Mouse (Mus musculus) myocyte (in vitro differentiated cells): ENCODE measurements at regions not wholly inside any gene's neighbourhood (a gene's known extent, or its start where the extent isn't known, plus 50 kb on each side); places are given as distances from the start of the nearest gene placed in this dataset.

Experiments
- E2F4 ChIP-seq: IDR thresholded peaks from one replicate; pipeline ENCODE4 v1.6.1; 2011; ENCODE audit warnings: mild to moderate bottlenecking, control low read depth, moderate library complexity; ENCODE audit not compliant: insufficient read depth
- MAX ChIP-seq: IDR thresholded peaks from one replicate; pipeline ENCODE4 v1.6.1; 2011; ENCODE audit warnings: low read depth, mild to moderate bottlenecking, control low read depth
- MYOD1 ChIP-seq, 3 experiments: IDR thresholded peaks; one replicate each; pipeline ENCODE4 v1.6.1; 2011; ENCODE audit warnings: control low read depth in 2 of 3, low read depth in 2 of 3, mild to moderate bottlenecking in 2 of 3, moderate library complexity in 1 of 3; ENCODE audit not compliant: insufficient read length in 2 of 3, control insufficient read depth in 1 of 3
- POLR2A ChIP-seq: IDR thresholded peaks from one replicate; pipeline ENCODE4 v1.6.1; 2011; ENCODE audit warnings: low read depth, mild to moderate bottlenecking, control low read depth, moderate library complexity; ENCODE audit not compliant: insufficient read length
- POLR2AphosphoS2 ChIP-seq: IDR thresholded peaks from one replicate; pipeline ENCODE4 v1.6.1; 2011; ENCODE audit warnings: low read depth, control low read depth; ENCODE audit not compliant: insufficient read length
- SRF ChIP-seq: IDR thresholded peaks from one replicate; pipeline ENCODE4 v1.6.1; 2011; ENCODE audit warnings: low read depth; ENCODE audit not compliant: control insufficient read depth, insufficient read length
- TCF12 ChIP-seq: IDR thresholded peaks from one replicate; pipeline ENCODE4 v1.6.1; 2011; ENCODE audit warnings: mild to moderate bottlenecking, control low read depth; ENCODE audit not compliant: poor library complexity, insufficient read depth, severe bottlenecking
- USF1 ChIP-seq: IDR thresholded peaks from one replicate; pipeline ENCODE4 v1.6.1; 2011; ENCODE audit warnings: low read depth, mild to moderate bottlenecking, control low read depth, moderate library complexity

- TF ChIP-seq POLR2A (no peak), MAX (no peak), MYOD1 (IDR thresholded peaks at IDR 0.05; ENCODE audit: control insufficient read depth in 1 of 3, insufficient read length in 2 of 3, low read depth in 2 of 3) (no peak), TCF12 (no peak), USF1 (no peak), POLR2AphosphoS2 (no peak), SRF (no peak), E2F4 (no peak)
These were observed 61.4 kb upstream of the 4933415F23Rik start for GRCm38 (mm10) chr1:23163371-23163935.
